Mouse (Mus musculus): ENCODE measurements around the gene Cdc37.

DNA sequence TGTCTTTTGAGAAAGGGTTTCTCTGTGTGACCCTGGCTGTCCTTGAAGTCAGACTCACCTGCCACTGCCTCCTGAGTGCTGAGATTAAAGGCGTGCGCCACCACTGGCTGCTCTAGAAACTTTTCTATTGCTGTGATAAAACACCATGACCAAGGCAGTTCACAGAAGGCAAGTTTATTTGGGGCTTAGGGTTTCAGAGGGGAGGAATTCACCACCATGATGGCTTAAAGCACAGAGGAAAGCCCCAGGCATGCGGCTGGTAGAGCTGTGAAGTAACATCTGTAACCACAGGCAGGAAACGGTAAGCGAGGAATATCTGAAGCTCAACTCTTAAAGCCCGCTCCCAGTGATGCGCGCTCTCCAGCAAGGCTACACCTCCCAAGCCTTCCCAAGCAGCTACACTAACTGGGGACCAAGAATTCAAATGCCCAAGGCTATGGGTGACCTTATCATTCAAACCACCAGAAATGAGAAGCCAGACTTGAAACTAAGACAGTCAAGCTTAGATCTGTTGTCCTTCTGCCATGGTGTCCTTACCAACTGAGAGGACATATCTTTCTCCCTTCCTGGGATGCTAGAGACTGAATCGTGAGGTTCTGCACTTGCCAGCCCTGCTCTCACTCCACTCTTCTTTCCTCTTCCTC, 16.6 kb downstream of the Cdc37 start:
- TF ChIP-seq CTCF (IDR thresholded peaks at IDR 0.05; ENCODE audit: low read depth) (peak; percentile 23; the same call in 1 of the 2 replicates), EP300 (optimal IDR thresholded peaks at IDR 0.05) (no peak)

Measured in stomach, postnatal 0 days (tissue).